Mouse (Mus musculus): ENCODE measurements around the gene Ppp3ca. TPM values are rescaled to one million over a fixed set of nuclear protein-coding genes. Genes with fewer than 3 reads are reported as not detected.

The Ppp3ca gene
- polyA plus RNA-seq, 1 experiment from 2014 or later: 52.2 TPM

DNA sequence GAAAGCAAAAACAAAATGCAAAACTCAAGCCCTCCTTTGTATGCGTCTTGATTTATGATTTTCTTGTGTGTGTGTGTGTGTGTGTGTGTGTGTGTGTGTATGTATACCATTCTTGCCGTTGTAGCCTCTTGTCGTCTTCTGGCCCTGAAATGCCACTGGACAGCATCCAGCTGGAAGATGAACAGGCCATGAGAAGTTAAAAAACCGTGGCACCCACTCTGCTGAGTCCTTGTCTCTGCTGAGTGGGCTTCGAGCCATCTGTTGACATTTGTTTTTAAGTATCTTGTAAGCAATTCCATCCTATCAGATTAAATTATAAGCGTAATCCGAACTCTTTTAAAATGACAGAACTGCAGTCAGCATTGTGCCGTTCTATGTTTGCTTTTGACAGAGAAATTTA, 8.5 kb downstream of the Ppp3ca start:
- Histone ChIP-seq H3K4me1 (ENCODE audit: control insufficient read depth, insufficient read depth, low read length) (peaks cover 25% of the 10 kb centered on the region), H3K4me2 (no peak overlapping the region), H3K27ac (ENCODE audit: low read depth, low read length) (no peak overlapping the region), H3K27me3 (ENCODE audit: control insufficient read depth, insufficient read depth, low read length) (no peaks in the 10 kb centered on the region), H3K36me3 (ENCODE audit: control insufficient read depth, insufficient read depth, low read length) (no peaks in the 10 kb centered on the region), H3K4me3 (ENCODE audit: low read depth, low read length) (no peak overlapping the region), H3K9ac (ENCODE audit: low read depth, low read length) (no peak overlapping the region), H3K9me3 (replicated peaks; ENCODE audit: control insufficient read depth, low read length) (no peaks in the 10 kb centered on the region)
- WGBS (ENCODE audit: insufficient replicate concordance): 70% methylated on average over 8 of the region's 8 CpGs
- ATAC-seq (replicated peaks; ENCODE audit: insufficient number of reproducible peaks, low FRiP score, low TSS enrichment): no peak

DNA sequence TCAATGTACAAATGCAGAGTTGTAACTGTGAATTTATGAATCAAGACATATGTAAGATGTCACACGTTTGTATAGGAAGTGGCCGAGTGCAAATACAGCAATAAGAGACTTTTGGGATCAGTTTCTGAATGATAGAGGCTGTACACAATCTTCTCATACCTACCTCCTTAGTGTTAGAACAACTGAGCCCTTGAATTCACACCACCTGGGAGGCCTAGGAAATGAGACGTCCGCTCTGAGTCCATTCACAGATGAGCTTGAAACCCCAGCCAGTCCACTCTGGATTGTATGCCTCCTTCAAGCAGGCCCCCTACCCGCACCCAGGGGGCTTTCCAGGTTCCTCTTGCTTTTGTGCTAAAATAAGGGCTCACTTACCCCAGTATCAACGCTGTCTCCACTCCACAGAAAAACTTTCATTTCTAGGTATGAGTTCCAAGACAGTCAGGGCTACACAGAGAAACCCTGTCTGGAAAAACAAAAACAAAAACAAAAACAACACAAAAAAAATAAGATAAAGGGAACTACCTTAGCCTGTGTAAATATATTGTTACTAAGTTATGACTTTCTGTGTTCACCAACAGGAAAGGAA, 10.1 kb downstream of the Ppp3ca start:
- 73% methylated on average over 6 of the region's 6 CpGs for WGBS (ENCODE audit: insufficient replicate concordance)
- Histone ChIP-seq H3K4me3 (ENCODE audit: low read depth, low read length) (no peak overlapping the region), H3K9me3 (replicated peaks; ENCODE audit: control insufficient read depth, low read length) (no peaks in the 10 kb centered on the region), H3K4me1 (ENCODE audit: control insufficient read depth, insufficient read depth, low read length) (peaks cover 24% of the 10 kb centered on the region), H3K36me3 (ENCODE audit: control insufficient read depth, insufficient read depth, low read length) (no peaks in the 10 kb centered on the region), H3K4me2 (no peak overlapping the region), H3K9ac (ENCODE audit: low read depth, low read length) (no peak overlapping the region), H3K27me3 (ENCODE audit: control insufficient read depth, insufficient read depth, low read length) (no peaks in the 10 kb centered on the region), H3K27ac (ENCODE audit: low read depth, low read length) (no peak overlapping the region)
- no peak for ATAC-seq (replicated peaks; ENCODE audit: insufficient number of reproducible peaks, low FRiP score, low TSS enrichment)

DNA sequence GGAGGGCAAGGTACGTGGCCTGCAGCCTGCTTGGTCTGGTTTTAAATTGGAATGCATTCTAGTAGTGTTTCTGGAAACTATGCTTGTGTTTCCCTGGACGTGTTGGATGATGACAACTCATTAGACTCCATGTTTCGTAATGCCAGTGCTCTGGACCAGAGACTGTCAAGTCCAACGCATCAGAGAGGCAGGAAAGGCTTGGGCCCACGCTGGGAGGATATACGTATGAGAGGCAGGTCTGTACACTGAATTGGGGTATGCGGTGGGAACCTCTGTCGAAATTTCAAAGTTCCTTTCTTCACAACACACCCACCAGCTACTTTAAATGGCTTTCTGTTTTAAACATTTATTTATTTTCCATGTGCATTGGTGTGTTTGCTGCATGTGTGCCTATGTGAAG, 12.3 kb downstream of the Ppp3ca start:
- H3K9ac ChIP-seq (ENCODE audit: low read depth, low read length): no peak overlapping the region
- no peaks in the 10 kb centered on the region for H3K27me3 ChIP-seq (ENCODE audit: control insufficient read depth, insufficient read depth, low read length)
- no peak for ATAC-seq (replicated peaks; ENCODE audit: insufficient number of reproducible peaks, low FRiP score, low TSS enrichment)
- 81% methylated on average over 8 of the region's 8 CpGs for WGBS (ENCODE audit: insufficient replicate concordance)
- H3K36me3 ChIP-seq (ENCODE audit: control insufficient read depth, insufficient read depth, low read length): no peaks in the 10 kb centered on the region
- no peak overlapping the region for H3K4me3 ChIP-seq (ENCODE audit: low read depth, low read length)
- no peak overlapping the region for H3K27ac ChIP-seq (ENCODE audit: low read depth, low read length)
- H3K9me3 ChIP-seq (replicated peaks; ENCODE audit: control insufficient read depth, low read length): no peaks in the 10 kb centered on the region
- no peak overlapping the region for H3K4me2 ChIP-seq
- peaks cover 24% of the 10 kb centered on the region for H3K4me1 ChIP-seq (ENCODE audit: control insufficient read depth, insufficient read depth, low read length)

DNA sequence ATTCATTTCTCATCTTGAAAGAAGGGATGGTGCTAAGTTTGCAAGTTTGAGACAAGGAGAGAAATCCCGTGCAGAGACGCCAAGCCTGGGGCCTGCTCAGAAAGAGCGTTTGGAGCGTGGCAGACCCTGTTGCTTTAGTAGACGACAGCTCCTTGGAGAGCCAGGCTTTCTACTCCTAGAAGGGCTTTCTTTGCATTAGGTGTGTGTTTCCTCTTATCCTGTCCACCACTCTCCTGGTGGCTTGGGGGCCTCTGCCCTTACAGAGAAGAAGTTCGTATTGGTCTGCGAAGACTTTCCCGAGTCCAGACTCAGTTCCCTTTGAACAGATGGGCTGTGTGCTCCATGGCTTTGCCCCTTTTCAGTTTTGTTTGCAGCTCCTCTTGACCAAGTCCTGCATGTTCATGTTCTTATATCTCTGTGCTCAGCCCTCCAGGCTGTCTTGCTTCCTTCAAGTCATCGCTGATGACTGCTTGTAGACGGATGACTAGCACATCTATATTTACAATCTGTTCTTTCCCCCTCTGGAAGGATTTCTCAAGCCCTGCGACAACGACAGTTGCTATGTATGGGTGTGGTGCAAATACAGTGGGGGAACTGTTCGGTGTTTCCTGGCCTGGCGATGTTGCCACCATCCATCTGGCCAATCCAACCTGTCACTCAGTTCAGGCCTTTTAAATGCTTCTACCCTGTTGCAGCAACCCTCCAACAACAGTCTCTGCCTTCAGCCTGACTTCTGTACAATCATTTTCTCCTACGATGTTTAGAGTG, 14.5 kb downstream of the Ppp3ca start:
- no peaks in the 10 kb centered on the region for H3K36me3 ChIP-seq (ENCODE audit: control insufficient read depth, insufficient read depth, low read length)
- no peak overlapping the region for H3K4me2 ChIP-seq
- no peaks in the 10 kb centered on the region for H3K27me3 ChIP-seq (ENCODE audit: control insufficient read depth, insufficient read depth, low read length)
- ATAC-seq (replicated peaks; ENCODE audit: insufficient number of reproducible peaks, low FRiP score, low TSS enrichment): no peak
- peaks cover 17% of the 10 kb centered on the region for H3K4me1 ChIP-seq (ENCODE audit: control insufficient read depth, insufficient read depth, low read length)
- no peak overlapping the region; the same call in 1 of the 2 replicates for H3K27ac ChIP-seq (ENCODE audit: low read depth, low read length)
- H3K4me3 ChIP-seq (ENCODE audit: low read depth, low read length): no peak overlapping the region
- H3K9me3 ChIP-seq (replicated peaks; ENCODE audit: control insufficient read depth, low read length): no peaks in the 10 kb centered on the region
- 68% methylated on average over 15 of the region's 15 CpGs for WGBS (ENCODE audit: insufficient replicate concordance)
- H3K9ac ChIP-seq (ENCODE audit: low read depth, low read length): no peak overlapping the region

DNA sequence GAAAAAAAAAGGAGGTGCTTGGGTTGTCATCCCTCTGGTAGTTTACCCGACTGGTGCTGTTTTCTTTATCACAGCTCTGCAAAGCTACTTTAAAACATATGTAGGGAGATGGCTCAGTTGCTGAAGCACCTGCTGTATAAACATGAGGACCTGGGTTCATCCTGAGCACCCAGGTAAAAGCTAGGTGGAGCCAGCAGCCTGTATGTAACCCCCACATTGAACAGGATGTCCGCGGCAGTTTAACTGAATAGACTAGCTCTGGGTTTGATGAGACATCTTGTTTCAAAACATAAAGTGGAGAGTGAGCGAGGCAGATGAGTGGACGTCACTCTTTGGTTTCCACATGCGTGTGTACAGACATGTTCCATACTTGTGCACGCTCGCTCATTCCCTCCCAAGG, 16.5 kb downstream of the Ppp3ca start:
- Histone ChIP-seq H3K27ac (ENCODE audit: low read depth, low read length) (no peak overlapping the region), H3K27me3 (ENCODE audit: control insufficient read depth, insufficient read depth, low read length) (no peaks in the 10 kb centered on the region), H3K4me1 (ENCODE audit: control insufficient read depth, insufficient read depth, low read length) (peaks cover 10% of the 10 kb centered on the region), H3K9me3 (replicated peaks; ENCODE audit: control insufficient read depth, low read length) (no peaks in the 10 kb centered on the region), H3K4me3 (ENCODE audit: low read depth, low read length) (no peak overlapping the region), H3K4me2 (no peak overlapping the region), H3K9ac (ENCODE audit: low read depth, low read length) (no peak overlapping the region), H3K36me3 (ENCODE audit: control insufficient read depth, insufficient read depth, low read length) (no peaks in the 10 kb centered on the region)
- ATAC-seq (replicated peaks; ENCODE audit: insufficient number of reproducible peaks, low FRiP score, low TSS enrichment): no peak
- 86% methylated on average over 8 of the region's 8 CpGs for WGBS (ENCODE audit: insufficient replicate concordance)

DNA sequence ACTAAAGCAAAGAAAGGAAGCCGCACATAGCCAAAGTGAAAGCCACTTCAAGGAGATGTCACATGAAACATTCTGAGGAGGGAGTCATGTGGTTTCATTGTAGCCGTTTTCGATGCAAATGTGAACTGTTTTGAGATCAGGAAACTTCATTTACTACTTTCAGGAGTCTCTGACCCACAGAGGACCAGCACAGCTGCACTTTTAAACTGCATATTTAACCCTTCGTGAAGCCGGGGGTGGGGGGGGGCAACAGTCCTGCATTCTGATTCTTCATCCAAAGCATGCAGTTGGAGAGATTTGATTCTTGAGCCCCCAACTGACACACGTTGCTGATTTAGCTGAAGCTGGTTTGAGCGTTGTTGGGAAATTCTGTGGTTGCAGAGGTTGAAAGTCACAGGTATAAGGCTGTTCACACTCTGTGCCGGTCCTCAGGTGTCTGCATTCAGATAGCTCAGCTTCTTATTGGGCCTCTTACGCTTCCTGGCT, 18.2 kb downstream of the Ppp3ca start:
- no peak overlapping the region for H3K4me3 ChIP-seq (ENCODE audit: low read depth, low read length)
- no peak for ATAC-seq (replicated peaks; ENCODE audit: insufficient number of reproducible peaks, low FRiP score, low TSS enrichment)
- peaks cover 9% of the 10 kb centered on the region for H3K4me1 ChIP-seq (ENCODE audit: control insufficient read depth, insufficient read depth, low read length)
- no peak overlapping the region for H3K9ac ChIP-seq (ENCODE audit: low read depth, low read length)
- no peak overlapping the region for H3K4me2 ChIP-seq
- H3K36me3 ChIP-seq (ENCODE audit: control insufficient read depth, insufficient read depth, low read length): no peaks in the 10 kb centered on the region
- no peaks in the 10 kb centered on the region for H3K9me3 ChIP-seq (replicated peaks; ENCODE audit: control insufficient read depth, low read length)
- WGBS (ENCODE audit: insufficient replicate concordance): 75% methylated on average over 9 of the region's 9 CpGs
- H3K27ac ChIP-seq (ENCODE audit: low read depth, low read length): no peak overlapping the region
- H3K27me3 ChIP-seq (ENCODE audit: control insufficient read depth, insufficient read depth, low read length): no peaks in the 10 kb centered on the region

DNA sequence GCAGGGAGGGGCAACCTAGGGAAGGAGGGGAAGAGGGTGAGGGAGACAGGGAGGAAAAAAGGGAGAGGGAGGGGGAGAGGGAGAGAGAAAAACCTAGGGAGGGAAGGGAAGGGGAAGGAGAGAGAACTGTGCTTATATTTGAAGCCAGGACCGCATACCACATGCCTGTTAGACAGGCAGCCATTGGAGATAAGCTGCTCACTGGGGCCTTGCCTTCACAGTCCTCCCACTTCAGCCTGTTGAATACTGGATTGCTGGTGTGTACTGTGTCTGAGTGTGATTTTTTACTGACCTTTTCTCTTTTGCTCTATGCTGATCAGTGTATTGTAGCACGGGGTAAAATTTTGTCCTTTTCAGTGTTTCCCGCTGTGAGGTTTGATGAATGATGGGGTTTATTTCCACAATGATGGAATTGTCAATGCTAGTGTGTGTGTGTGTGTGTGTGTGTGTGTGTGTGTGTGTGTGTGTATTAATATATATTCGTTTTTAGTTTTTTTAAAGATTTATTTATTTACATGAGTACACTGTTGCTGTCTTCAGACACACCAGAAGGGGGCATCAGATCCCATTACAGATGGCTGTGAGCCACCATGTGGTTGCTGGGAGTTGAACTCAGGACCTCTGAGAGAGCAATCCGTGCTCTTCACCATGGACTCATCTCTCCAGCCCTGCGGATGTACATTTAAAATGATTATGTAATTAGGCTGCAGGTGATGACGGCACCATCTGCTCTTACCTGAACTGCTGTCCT, 20.0 kb downstream of the Ppp3ca start:
- Histone ChIP-seq H3K4me1 (ENCODE audit: control insufficient read depth, insufficient read depth, low read length) (0 out of 2 replicates have a peak, but pooled peaks cover 4% of the 10 kb centered on the region), H3K9me3 (replicated peaks; ENCODE audit: control insufficient read depth, low read length) (no peaks in the 10 kb centered on the region), H3K27me3 (ENCODE audit: control insufficient read depth, insufficient read depth, low read length) (no peaks in the 10 kb centered on the region), H3K4me3 (ENCODE audit: low read depth, low read length) (no peak overlapping the region), H3K36me3 (ENCODE audit: control insufficient read depth, insufficient read depth, low read length) (no peaks in the 10 kb centered on the region), H3K9ac (ENCODE audit: low read depth, low read length) (no peak overlapping the region), H3K27ac (ENCODE audit: low read depth, low read length) (no peak overlapping the region), H3K4me2 (no peak overlapping the region)
- 76% methylated on average over 7 of the region's 7 CpGs for WGBS (ENCODE audit: insufficient replicate concordance)
- ATAC-seq (replicated peaks; ENCODE audit: insufficient number of reproducible peaks, low FRiP score, low TSS enrichment): no peak

DNA sequence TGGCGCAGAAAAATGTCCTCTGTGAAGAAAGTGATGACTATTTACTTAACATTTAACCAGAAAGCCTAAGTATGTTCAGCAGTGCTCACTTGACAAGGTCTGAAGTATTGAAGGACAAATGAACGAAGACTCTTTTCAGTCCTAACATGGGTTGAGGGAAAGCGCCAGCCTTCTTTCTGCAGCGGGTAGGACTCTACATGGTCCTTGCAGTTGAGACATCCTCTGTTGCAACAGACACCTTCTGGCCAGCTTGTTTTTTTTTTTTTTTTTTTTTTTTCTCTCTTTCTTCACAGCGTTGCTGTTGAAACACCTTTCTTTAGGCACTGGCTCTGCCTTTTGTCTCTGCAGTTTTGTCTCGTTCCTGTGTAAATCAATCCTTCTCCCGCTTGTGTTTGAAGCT, 22.1 kb downstream of the Ppp3ca start:
- Histone ChIP-seq H3K4me1 (ENCODE audit: control insufficient read depth, insufficient read depth, low read length) (0 out of 2 replicates have a peak, but pooled peaks cover 4% of the 10 kb centered on the region), H3K36me3 (ENCODE audit: control insufficient read depth, insufficient read depth, low read length) (no peaks in the 10 kb centered on the region), H3K9me3 (replicated peaks; ENCODE audit: control insufficient read depth, low read length) (no peaks in the 10 kb centered on the region), H3K4me2 (no peak overlapping the region), H3K27me3 (ENCODE audit: control insufficient read depth, insufficient read depth, low read length) (no peaks in the 10 kb centered on the region), H3K9ac (ENCODE audit: low read depth, low read length) (no peak overlapping the region), H3K4me3 (ENCODE audit: low read depth, low read length) (no peak overlapping the region), H3K27ac (ENCODE audit: low read depth, low read length) (no peak overlapping the region)
- ATAC-seq (replicated peaks; ENCODE audit: insufficient number of reproducible peaks, low FRiP score, low TSS enrichment): no peak
- WGBS (ENCODE audit: insufficient replicate concordance): 80% methylated on average over 7 of the region's 7 CpGs
